Mouse (Mus musculus): ENCODE data around the gene Myl4. TPM values are rescaled to one million over a fixed set of nuclear protein-coding genes. Genes with fewer than 3 reads are reported as not detected.
A peak's percentile ranks its signal among the peaks of the same experiment; 100 is the strongest.

Gene Myl4
- polyA plus RNA-seq, 1 experiment from 2014 or later = 6.0 TPM

GRCm38 (mm10) chr11:104599265-104599945 is 48.9 kb downstream of the Myl4 start:
- no peak for DNase-seq (ENCODE audit: low spot score)
- no peak for ATAC-seq (ENCODE audit: insufficient number of reproducible peaks, low FRiP score, low TSS enrichment, low read depth)
- Histone ChIP-seq H3K9me3 (ENCODE audit: control insufficient read depth, low read length) (no peaks in the 10 kb centered on the region), H3K27ac (replicated peaks; ENCODE audit: low read depth, low read length) (no peak overlapping the region), H3K9ac (ENCODE audit: low read length) (no peak overlapping the region), H3K4me1 (ENCODE audit: control insufficient read depth, insufficient read depth, low read length) (no peaks in the 10 kb centered on the region), H3K27me3 (ENCODE audit: control insufficient read depth, insufficient read depth, low read length) (no peaks in the 10 kb centered on the region), H3K4me2 (ENCODE audit: low read depth, severe bottlenecking) (no peak overlapping the region), H3K36me3 (ENCODE audit: control insufficient read depth, insufficient read depth, low read length) (no peaks in the 10 kb centered on the region), H3K4me3 (ENCODE audit: low read depth, low read length) (no peak overlapping the region)
- 90% methylated on average over 13 of the region's 13 CpGs for WGBS

DNA sequence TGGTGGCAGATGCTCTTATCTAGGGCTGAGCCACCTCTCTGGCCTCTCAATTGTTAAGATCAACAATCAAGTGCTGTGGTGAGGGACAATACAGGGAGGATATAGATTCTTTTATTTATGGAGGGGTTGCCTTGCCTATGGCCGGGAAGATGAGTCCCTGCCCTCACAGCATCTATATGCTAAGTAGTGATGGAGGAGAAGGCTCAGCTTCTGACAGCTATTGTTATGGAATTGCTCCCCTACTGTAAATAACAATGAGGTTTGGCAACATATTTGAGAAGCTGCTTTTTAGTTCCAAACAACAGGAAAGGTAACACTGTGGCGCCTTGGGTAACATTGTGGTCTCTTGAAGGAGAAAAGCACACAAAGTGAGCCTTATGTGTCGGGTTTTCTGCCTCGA is 50.2 kb downstream of the Myl4 start:
- H3K9me3 ChIP-seq (ENCODE audit: control insufficient read depth, low read length) = no peaks in the 10 kb centered on the region
- no peaks in the 10 kb centered on the region for H3K36me3 ChIP-seq (ENCODE audit: control insufficient read depth, insufficient read depth, low read length)
- no peak overlapping the region for H3K9ac ChIP-seq (ENCODE audit: low read length)
- whole genome bisulfite sequencing = 56% methylated on average over 4 of the region's 4 CpGs
- ATAC-seq (ENCODE audit: insufficient number of reproducible peaks, low FRiP score, low TSS enrichment, low read depth) (no peak), DNase-seq (ENCODE audit: low spot score) (no peak)
- H3K4me1 ChIP-seq (ENCODE audit: control insufficient read depth, insufficient read depth, low read length) = no peaks in the 10 kb centered on the region
- H3K27ac ChIP-seq (replicated peaks; ENCODE audit: low read depth, low read length) = no peak overlapping the region
- no peaks in the 10 kb centered on the region for H3K27me3 ChIP-seq (ENCODE audit: control insufficient read depth, insufficient read depth, low read length)
- no peak overlapping the region for H3K4me3 ChIP-seq (ENCODE audit: low read depth, low read length)
- no peak overlapping the region for H3K4me2 ChIP-seq (ENCODE audit: low read depth, severe bottlenecking)

DNA sequence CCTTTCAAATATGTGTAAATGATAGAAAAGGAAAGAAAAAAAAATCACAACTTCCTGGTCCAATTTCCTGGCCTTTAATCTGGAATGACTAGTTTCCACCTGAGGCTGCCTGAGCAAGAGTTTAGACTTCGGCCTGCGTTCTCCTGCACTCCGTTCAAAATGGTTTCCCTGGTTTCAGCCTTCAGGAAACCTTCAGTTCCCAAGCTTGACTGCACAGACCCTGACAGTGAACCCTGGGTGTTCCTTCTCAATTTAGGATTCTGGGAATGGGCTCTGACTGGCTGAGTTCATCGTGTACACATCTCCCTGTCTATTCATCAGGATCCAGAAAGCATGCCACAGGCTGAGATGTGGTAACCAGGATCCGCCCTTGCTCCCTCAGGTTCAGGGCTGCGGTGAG is 53.7 kb downstream of the Myl4 start:
- H3K4me3 ChIP-seq (ENCODE audit: low read depth, low read length) = no peak overlapping the region
- no peaks in the 10 kb centered on the region for H3K4me1 ChIP-seq (ENCODE audit: control insufficient read depth, insufficient read depth, low read length)
- H3K27me3 ChIP-seq (ENCODE audit: control insufficient read depth, insufficient read depth, low read length) = no peaks in the 10 kb centered on the region
- no peak overlapping the region for H3K27ac ChIP-seq (replicated peaks; ENCODE audit: low read depth, low read length)
- ATAC-seq (ENCODE audit: insufficient number of reproducible peaks, low FRiP score, low TSS enrichment, low read depth) (no peak), DNase-seq (ENCODE audit: low spot score) (no peak)
- no peak overlapping the region for H3K9ac ChIP-seq (ENCODE audit: low read length)
- no peaks in the 10 kb centered on the region for H3K36me3 ChIP-seq (ENCODE audit: control insufficient read depth, insufficient read depth, low read length)
- H3K4me2 ChIP-seq (ENCODE audit: low read depth, severe bottlenecking) = no peak overlapping the region
- H3K9me3 ChIP-seq (ENCODE audit: control insufficient read depth, low read length) = no peaks in the 10 kb centered on the region
- 55% methylated on average over 6 of the region's 6 CpGs for WGBS

GRCm38 (mm10) chr11:104607491-104608245 is 57.2 kb downstream of the Myl4 start, which contains the start of gene Itgb3:
TSS of gene Itgb3 (plus strand) at chr11:104608000.
- DNase-seq (ENCODE audit: low spot score) = peak; percentile 87
- WGBS = 1% methylated on average over 47 of the region's 51 CpGs
- H3K9ac ChIP-seq (ENCODE audit: low read length) = peak within 1 kb of the TSS; percentile 0; the same call in 1 of the 2 replicates
- peak within 1 kb of the TSS; percentile 38 for H3K4me3 ChIP-seq (ENCODE audit: low read depth, low read length)
- peaks cover 2% of the 10 kb centered on the region; the same call in 1 of the 2 replicates for H3K27me3 ChIP-seq (ENCODE audit: control insufficient read depth, insufficient read depth, low read length)
- H3K9me3 ChIP-seq (ENCODE audit: control insufficient read depth, low read length) = no peaks in the 10 kb centered on the region
- no peak within 1 kb of the TSS for H3K27ac ChIP-seq (replicated peaks; ENCODE audit: low read depth, low read length)
- ATAC-seq (ENCODE audit: insufficient number of reproducible peaks, low FRiP score, low TSS enrichment, low read depth) = peak; percentile 79
- peak within 1 kb of the TSS; percentile 62 for H3K4me2 ChIP-seq (ENCODE audit: low read depth, severe bottlenecking)
- no peaks in the 10 kb centered on the region for H3K36me3 ChIP-seq (ENCODE audit: control insufficient read depth, insufficient read depth, low read length)
- no peaks in the 10 kb centered on the region for H3K4me1 ChIP-seq (ENCODE audit: control insufficient read depth, insufficient read depth, low read length)

DNA sequence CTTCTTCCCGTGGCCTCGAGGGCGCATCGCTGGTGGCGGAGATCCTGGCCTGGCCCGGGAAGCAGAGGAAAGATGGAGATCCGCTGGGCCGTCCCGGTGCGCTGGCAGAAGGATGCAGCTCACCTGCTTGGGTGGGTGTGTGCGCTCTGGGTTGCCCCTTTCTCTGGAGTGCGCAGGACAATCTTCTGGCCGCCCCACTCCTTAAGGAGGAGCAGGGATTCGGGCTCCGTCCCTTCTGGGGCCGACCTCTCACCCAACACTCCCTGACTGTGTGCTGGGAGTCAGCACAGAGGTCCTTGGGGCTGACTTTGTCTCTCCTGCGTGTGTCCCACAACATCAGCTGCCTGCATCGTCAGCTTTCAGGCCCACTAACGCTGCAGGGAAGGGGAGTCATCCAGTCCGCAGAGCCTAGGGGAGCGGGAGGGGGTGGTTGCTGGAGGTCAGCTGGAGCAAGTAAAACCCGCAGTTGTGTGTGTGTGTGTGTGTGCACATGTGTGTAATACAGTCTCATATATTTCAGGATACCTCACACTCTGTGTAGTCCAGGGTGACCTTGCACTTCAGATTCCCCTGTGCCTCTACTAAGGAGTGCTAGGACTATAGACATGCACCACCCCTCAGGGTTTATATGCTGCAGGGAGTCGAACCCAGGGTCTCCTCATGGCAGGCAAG is 57.9 kb downstream of the Myl4 start:
- peak; percentile 69; the same call in 1 of the 2 replicates for ATAC-seq (ENCODE audit: insufficient number of reproducible peaks, low FRiP score, low TSS enrichment, low read depth)
- Histone ChIP-seq H3K9me3 (ENCODE audit: control insufficient read depth, low read length) (no peaks in the 10 kb centered on the region), H3K4me2 (ENCODE audit: low read depth, severe bottlenecking) (peak overlapping the region; percentile 62), H3K27ac (replicated peaks; ENCODE audit: low read depth, low read length) (no peak overlapping the region), H3K4me1 (ENCODE audit: control insufficient read depth, insufficient read depth, low read length) (no peaks in the 10 kb centered on the region), H3K4me3 (ENCODE audit: low read depth, low read length) (peak overlapping the region; percentile 38), H3K9ac (ENCODE audit: low read length) (peak overlapping the region; percentile 0; the same call in 1 of the 2 replicates), H3K27me3 (ENCODE audit: control insufficient read depth, insufficient read depth, low read length) (peaks cover 2% of the 10 kb centered on the region; the same call in 1 of the 2 replicates), H3K36me3 (ENCODE audit: control insufficient read depth, insufficient read depth, low read length) (no peaks in the 10 kb centered on the region)
- peak; percentile 44 for DNase-seq (ENCODE audit: low spot score)
- 2% methylated on average over 20 of the region's 23 CpGs for WGBS

- no peak overlapping the region for H3K4me3 ChIP-seq (ENCODE audit: low read depth, low read length)
- H3K27me3 ChIP-seq (ENCODE audit: control insufficient read depth, insufficient read depth, low read length) = peaks cover 2% of the 10 kb centered on the region; the same call in 1 of the 2 replicates
- H3K4me1 ChIP-seq (ENCODE audit: control insufficient read depth, insufficient read depth, low read length) = no peaks in the 10 kb centered on the region
- WGBS = 68% methylated on average over 6 of the region's 6 CpGs
- H3K4me2 ChIP-seq (ENCODE audit: low read depth, severe bottlenecking) = no peak overlapping the region
- no peak for ATAC-seq (ENCODE audit: insufficient number of reproducible peaks, low FRiP score, low TSS enrichment, low read depth)
- no peak overlapping the region for H3K27ac ChIP-seq (replicated peaks; ENCODE audit: low read depth, low read length)
- H3K9me3 ChIP-seq (ENCODE audit: control insufficient read depth, low read length) = no peaks in the 10 kb centered on the region
- H3K9ac ChIP-seq (ENCODE audit: low read length) = no peak overlapping the region
- H3K36me3 ChIP-seq (ENCODE audit: control insufficient read depth, insufficient read depth, low read length) = no peaks in the 10 kb centered on the region
- no peak for DNase-seq (ENCODE audit: low spot score)
Observed at GRCm38 (mm10) chr11:104609033-104609684, 58.7 kb downstream of the Myl4 start.

DNA sequence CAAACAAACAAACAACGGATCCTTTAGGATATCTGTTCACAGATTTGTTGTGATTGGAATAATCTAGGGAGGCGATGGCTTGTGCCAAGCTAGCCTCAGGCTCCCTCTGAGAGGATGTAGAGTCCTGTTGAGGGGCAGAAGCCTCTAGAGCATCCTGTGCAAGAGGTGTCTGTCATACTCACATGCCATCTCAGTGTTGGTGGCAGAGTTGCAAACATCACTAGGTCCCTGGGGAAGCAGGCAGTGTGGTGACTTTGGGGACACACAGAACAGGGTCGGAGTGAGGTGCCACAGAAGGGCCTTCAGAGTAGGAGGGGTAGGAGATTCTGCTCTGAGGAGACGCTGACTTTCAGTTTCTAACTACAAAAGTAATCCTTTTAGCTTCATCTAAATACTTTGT is 59.3 kb downstream of the Myl4 start:
- H3K4me1 ChIP-seq (ENCODE audit: control insufficient read depth, insufficient read depth, low read length) = no peaks in the 10 kb centered on the region
- ATAC-seq (ENCODE audit: insufficient number of reproducible peaks, low FRiP score, low TSS enrichment, low read depth) (no peak), DNase-seq (ENCODE audit: low spot score) (no peak)
- no peak overlapping the region for H3K4me3 ChIP-seq (ENCODE audit: low read depth, low read length)
- H3K4me2 ChIP-seq (ENCODE audit: low read depth, severe bottlenecking) = no peak overlapping the region
- WGBS = 69% methylated on average over 4 of the region's 4 CpGs
- no peaks in the 10 kb centered on the region for H3K36me3 ChIP-seq (ENCODE audit: control insufficient read depth, insufficient read depth, low read length)
- no peak overlapping the region for H3K27ac ChIP-seq (replicated peaks; ENCODE audit: low read depth, low read length)
- H3K9ac ChIP-seq (ENCODE audit: low read length) = no peak overlapping the region
- no peaks in the 10 kb centered on the region for H3K9me3 ChIP-seq (ENCODE audit: control insufficient read depth, low read length)
- peaks cover 2% of the 10 kb centered on the region; the same call in 1 of the 2 replicates for H3K27me3 ChIP-seq (ENCODE audit: control insufficient read depth, insufficient read depth, low read length)

DNA sequence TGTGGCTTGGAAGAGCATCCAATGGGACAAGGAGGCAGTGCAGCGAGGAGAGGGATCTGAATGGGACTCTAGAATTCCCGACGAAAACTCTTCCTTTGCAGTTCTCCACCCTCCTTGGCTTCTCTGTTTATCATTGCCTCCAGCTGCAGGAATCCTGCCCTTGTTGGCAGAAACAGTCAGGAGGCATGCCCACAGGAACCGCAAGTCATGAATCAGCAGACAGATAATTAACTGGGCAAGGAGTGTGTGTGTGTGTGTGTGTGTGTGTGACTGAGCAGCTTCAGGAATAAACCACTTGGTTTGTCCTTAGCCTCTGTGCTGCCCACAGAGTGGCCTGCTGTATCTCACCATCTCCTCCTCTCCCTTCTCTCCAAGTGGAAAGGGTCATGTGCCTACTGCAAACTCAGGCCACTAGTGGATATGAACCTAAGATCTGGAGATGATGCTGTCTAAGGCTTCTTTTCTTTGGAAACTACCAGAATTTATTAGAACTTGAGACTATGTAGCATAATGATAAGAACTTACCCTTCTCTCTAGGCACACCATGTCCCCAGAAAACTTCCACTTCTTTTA is 61.2 kb downstream of the Myl4 start:
- Histone ChIP-seq H3K9me3 (ENCODE audit: control insufficient read depth, low read length) (no peaks in the 10 kb centered on the region), H3K36me3 (ENCODE audit: control insufficient read depth, insufficient read depth, low read length) (no peaks in the 10 kb centered on the region), H3K4me1 (ENCODE audit: control insufficient read depth, insufficient read depth, low read length) (no peaks in the 10 kb centered on the region), H3K27me3 (ENCODE audit: control insufficient read depth, insufficient read depth, low read length) (peaks cover 2% of the 10 kb centered on the region; the same call in 1 of the 2 replicates), H3K4me3 (ENCODE audit: low read depth, low read length) (no peak overlapping the region), H3K4me2 (ENCODE audit: low read depth, severe bottlenecking) (no peak overlapping the region), H3K9ac (ENCODE audit: low read length) (no peak overlapping the region), H3K27ac (replicated peaks; ENCODE audit: low read depth, low read length) (no peak overlapping the region)
- ATAC-seq (ENCODE audit: insufficient number of reproducible peaks, low FRiP score, low TSS enrichment, low read depth) (no peak), DNase-seq (ENCODE audit: low spot score) (no peak)
- WGBS = 50% methylated on average over 4 of the region's 4 CpGs
